Mouse (Mus musculus) heart, postnatal 4 days (tissue): Measurements from ENCODE around the gene Apba1. TPM values are rescaled to one million over a fixed set of nuclear protein-coding genes. Genes with fewer than 3 reads are reported as not detected.

ENCODE experiments used
- DNase-seq: peaks from one replicate; pipeline ENCODE4 v3.0.0; 2021
- total RNA-seq, 2 experiments: library from RNA; stranded (reverse); gene quantifications; 2 replicates each; pipeline ENCODE4 v1.2.3; 2021

Gene Apba1
- total RNA-seq, 2 experiments from 2014 or later = 6.4 TPM

DNA sequence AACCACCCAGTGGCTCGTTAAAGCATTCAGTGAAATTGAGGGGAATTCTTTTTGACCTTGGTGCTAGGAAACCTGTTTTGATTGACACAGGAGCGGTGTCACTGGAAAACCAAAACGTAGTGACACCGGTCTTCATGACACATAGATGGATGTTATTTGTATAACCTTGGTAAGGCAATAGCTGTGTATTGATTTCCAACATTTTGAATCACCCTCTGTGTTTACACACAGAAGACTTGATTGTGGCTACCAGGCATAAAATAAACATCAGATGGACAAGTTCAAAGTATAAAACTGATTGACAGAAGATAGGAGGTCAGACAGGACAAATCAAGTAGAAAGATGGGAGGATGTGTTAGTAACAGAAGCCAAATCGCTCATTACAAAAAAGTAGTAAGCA, 117.1 kb downstream of the Apba1 start:
- no peak for DNase-seq

DNA sequence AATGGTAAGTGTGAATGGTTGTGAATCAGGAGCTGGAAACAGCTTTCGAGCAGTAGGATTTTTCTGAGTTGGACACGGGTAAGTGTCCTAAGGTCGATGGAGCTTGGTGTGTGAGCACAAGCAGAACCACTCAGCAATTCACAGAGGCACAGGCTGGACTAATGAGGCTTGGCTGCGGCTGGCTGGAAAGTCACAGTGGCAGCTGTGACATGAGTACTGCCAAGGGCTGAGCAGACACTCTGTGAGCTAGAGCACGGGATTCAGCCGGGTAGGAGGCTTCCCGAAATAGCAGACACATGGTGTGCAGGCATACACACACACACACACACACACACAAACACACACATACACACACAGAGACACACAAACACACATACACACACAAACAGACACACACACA, 121.2 kb downstream of the Apba1 start:
- DNase-seq = peak; percentile 68

- no peak for DNase-seq
These were observed 127.5 kb downstream of the Apba1 start for GRCm38 (mm10) chr19:23886169-23886568.

DNA sequence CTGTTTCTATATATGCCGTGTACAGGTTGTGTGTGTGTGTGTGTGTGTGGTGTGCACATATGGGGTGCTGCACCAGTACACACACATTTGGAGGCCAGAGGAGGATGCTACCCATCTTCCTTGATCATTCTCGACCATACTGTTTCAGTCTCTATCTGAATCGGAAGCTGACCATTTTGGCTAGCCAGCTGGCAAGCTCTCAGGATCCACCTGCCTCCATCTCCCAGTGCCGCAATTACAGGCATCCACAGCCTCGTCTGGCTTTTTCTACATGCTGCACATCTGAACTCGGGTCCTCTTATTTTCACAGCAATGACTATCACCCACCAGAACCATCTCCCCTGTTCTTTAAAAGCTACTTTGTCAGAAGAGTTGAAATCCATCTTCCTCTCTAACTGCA, 132.7 kb downstream of the Apba1 start:
- no peak for DNase-seq

GRCm38 (mm10) chr19:23892633-23893032, 133.9 kb downstream of the Apba1 start:
- peak; percentile 12 for DNase-seq

DNA sequence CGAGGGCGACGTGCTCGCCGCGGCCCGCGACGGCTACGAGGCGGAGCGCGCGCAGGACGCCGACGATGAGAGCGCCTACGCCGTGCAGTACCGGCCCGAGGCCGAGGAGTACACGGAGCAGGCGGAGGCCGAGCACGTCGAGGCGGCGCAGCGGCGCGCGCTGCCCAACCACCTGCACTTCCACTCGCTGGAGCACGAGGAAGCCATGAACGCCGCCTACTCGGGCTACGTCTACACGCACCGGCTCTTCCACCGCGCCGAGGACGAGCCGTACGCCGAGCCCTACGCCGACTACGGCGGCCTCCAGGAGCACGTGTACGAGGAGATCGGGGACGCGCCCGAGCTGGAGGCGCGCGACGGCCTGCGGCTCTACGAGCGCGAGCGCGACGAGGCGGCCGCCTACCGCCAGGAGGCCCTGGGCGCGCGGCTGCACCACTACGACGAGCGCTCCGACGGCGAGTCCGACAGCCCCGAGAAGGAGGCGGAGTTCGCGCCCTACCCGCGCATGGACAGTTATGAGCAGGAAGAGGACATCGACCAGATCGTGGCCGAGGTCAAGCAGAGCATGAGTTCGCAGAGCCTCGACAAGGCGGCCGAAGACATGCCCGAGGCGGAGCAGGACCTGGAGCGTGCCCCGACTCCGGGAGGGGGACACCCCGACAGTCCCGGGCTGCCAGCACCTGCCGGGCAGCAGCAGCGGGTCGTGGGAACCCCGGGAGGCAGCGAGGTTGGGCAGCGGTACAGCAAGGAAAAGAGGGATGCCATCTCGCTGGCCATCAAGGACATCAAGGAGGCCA, 134.6 kb downstream of the Apba1 start:
- DNase-seq = peak; percentile 72

DNA sequence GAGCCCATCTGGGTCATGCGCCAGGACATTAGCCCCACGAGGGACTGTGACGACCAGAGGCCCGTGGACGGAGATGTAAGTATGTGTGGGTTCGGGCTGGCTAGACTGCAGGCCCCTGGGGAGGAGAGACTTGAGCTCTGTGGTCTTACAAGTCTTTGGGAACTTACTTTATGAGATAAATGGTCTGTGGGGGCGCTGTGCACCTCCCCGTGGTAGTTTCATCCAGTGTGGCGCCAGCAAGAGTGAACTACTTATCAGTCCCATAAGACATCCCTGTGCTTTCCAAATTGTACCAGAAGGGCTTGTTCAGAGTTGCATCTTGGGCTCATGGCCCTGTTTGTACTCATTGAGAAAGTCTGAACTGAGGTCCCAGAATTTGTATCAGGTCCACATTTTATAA, 135.3 kb downstream of the Apba1 start:
- DNase-seq = no peak

- DNase-seq = no peak
These were observed 136.1 kb downstream of the Apba1 start for GRCm38 (mm10) chr19:23894822-23895221.

- DNase-seq = no peak
These were observed 138.2 kb downstream of the Apba1 start for GRCm38 (mm10) chr19:23896915-23897314.

DNA sequence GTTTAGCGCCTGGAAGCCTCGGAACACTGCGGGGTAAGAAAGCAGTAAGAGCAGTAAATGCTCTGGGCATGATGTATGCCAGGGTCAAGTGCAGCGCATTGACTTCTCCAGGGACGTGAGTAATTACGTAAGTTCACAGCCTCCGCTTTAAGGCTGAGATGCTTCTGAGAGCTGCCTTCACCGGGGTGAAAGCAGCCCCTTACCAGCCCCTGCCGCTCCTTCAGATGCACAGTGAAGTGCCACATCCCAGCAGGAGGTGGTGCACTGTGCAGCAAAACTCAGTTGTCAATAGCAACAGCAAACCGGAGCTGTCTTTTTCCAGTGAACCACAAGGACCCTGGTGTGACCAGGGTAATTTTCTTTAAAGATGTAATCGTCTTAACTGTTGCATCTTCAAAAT, 139.8 kb downstream of the Apba1 start:
- no peak for DNase-seq

GRCm38 (mm10) chr19:23901177-23901576, 142.5 kb downstream of the Apba1 start:
- DNase-seq = peak; percentile 67

GRCm38 (mm10) chr19:23901768-23902167, 143.1 kb downstream of the Apba1 start:
- DNase-seq = no peak

- DNase-seq = no peak
These were observed 144.4 kb downstream of the Apba1 start for GRCm38 (mm10) chr19:23903066-23903465.

- DNase-seq = no peak
These were observed 146.2 kb downstream of the Apba1 start for GRCm38 (mm10) chr19:23904922-23905321.

DNA sequence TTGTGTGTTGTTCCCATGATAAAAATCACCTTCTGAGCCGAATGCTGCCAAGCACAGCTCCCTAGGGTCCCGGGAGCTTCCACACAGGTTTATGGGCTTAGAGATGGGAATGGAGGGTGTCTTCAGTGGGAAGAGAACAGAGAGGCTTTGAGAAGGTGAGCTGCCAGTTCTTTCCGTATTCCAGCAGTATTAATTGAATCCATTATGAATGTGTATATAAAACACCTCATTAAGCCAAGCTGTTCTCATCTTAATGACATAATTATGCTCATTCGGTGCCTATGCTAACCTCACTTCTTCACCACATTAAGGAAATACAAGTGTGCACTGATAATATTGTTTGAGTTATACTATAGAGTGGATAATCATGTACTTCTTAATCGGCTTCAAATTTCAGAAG, 147.1 kb downstream of the Apba1 start:
- DNase-seq = no peak

GRCm38 (mm10) chr19:23910345-23910744, 151.7 kb downstream of the Apba1 start:
- DNase-seq = no peak

GRCm38 (mm10) chr19:23919384-23920219, 160.9 kb downstream of the Apba1 start:
- no peak for DNase-seq

- no peak for DNase-seq
These were observed 161.5 kb downstream of the Apba1 start for GRCm38 (mm10) chr19:23920220-23920544.

DNA sequence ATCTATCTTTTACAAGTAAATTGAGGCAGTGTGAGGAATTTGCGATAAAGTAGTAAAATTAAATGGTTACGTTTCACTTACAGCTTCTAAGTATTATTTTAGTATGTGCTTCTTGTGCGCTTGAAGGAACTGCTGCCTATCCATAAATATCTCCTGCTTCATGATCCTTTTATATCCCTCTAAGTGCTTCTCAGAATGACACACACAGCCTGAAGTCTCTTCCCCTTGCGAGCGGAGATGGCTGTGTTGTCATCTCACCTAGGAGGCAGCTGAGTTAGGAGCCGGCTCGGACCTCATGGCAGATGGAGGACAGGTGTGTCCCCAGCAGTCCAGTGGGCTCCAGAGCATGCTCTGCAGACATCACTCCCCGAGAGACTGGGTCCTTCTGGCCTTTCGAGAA, 163.9 kb downstream of the Apba1 start:
- DNase-seq = no peak

DNA sequence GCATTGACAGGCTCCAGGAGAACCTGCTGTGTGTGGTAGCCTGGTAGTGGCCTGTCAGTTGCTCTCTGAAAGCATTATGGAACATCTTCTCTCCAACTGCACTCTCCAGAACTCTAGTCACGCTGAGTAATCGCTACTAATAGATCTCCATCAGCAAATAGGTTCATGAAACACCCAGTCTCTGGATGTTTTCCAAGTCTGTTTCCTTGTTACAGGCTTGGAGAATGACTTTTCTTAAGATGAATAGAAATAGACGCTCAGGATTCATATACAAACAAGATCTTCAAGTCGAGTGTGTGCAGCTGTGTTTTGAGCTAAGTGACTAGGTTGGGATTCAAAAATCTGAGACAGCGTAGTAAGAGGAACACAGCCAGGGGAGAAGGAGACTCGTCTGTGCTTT, 165.4 kb downstream of the Apba1 start:
- no peak for DNase-seq

GRCm38 (mm10) chr19:23924791-23925190, 166.1 kb downstream of the Apba1 start:
- no peak for DNase-seq

- DNase-seq = no peak
These were observed 166.9 kb downstream of the Apba1 start for GRCm38 (mm10) chr19:23925541-23925940.

DNA sequence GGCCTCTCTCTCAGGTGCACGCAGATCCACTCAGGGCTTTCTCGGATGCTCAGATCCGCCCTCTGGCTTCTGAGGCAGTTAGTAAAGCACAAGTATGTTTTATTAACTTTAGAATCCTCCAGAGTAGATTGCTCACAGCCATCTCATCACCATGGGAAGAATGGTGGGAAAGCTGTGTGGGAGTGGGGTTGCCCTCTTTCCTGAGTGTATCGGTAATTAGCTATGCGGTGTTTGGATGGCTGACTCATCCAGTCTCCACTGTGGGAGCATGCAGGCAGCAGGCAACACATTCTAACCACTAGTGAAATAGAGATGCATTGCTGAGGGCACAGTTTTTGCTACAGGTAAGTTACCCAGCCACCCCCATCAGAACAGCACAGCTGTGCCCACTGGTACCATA, 172.1 kb downstream of the Apba1 start:
- DNase-seq = no peak

- no peak for DNase-seq
These were observed 182.8 kb downstream of the Apba1 start for GRCm38 (mm10) chr19:23941422-23941949.
